Mouse (Mus musculus) spleen, postnatal 36 days (tissue): ENCODE measurements at regions not wholly inside any gene's neighbourhood (a gene's known extent, or its start where the extent isn't known, plus 50 kb on each side); places are given as distances from the start of the nearest gene placed in this dataset.

Experiments used
- DNase-seq, 2 experiments: peaks; one replicate each; pipeline ENCODE4 v3.0.0; 2022; ENCODE audit warnings: low spot score in 2 of 2, mixed read lengths in 1 of 2

- DNase-seq: peak; percentile 66 to 72
Measured at GRCm38 (mm10) chr9:61707875-61708274, 206.5 kb downstream of the Rplp1 start.

GRCm38 (mm10) chr9:61707296-61707695 lies 207.0 kb downstream of the Rplp1 start:
- DNase-seq: no peak

GRCm38 (mm10) chr9:61706263-61706755 lies 208.0 kb downstream of the Rplp1 start:
- DNase-seq: no peak

GRCm38 (mm10) chr9:61705586-61706233 lies 208.6 kb downstream of the Rplp1 start:
- DNase-seq: peak; percentile 27 to 45

- DNase-seq: no peak
Measured at GRCm38 (mm10) chr9:61703301-61703700, 211.0 kb downstream of the Rplp1 start.

- DNase-seq: peak; percentile 79 to 85
Measured at GRCm38 (mm10) chr9:61702280-61702966, 211.9 kb downstream of the Rplp1 start.

GRCm38 (mm10) chr9:61700576-61700975 lies 213.8 kb downstream of the Rplp1 start:
- DNase-seq: no peak

GRCm38 (mm10) chr9:61699618-61700017 lies 214.7 kb downstream of the Rplp1 start:
- DNase-seq: no peak

- DNase-seq: peak; percentile 69 to 71
Measured at GRCm38 (mm10) chr9:61697959-61698358, 216.4 kb downstream of the Rplp1 start.

- DNase-seq: no peak
Measured at GRCm38 (mm10) chr9:61696831-61697230, 217.5 kb downstream of the Rplp1 start.

- DNase-seq: no peak
Measured at GRCm38 (mm10) chr9:61695821-61696220, 218.5 kb downstream of the Rplp1 start.

GRCm38 (mm10) chr9:61695381-61695791 lies 219.0 kb downstream of the Rplp1 start:
- DNase-seq: peak; percentile 64 to 66

GRCm38 (mm10) chr9:61694206-61694605 lies 220.1 kb downstream of the Rplp1 start:
- no peak for DNase-seq

GRCm38 (mm10) chr9:61690786-61691185 lies 223.6 kb downstream of the Rplp1 start:
- no peak for DNase-seq

GRCm38 (mm10) chr9:61689939-61690338 lies 224.4 kb downstream of the Rplp1 start:
- DNase-seq: no peak

GRCm38 (mm10) chr9:61689516-61689915 lies 224.8 kb downstream of the Rplp1 start:
- no peak for DNase-seq

- no peak for DNase-seq
Measured at GRCm38 (mm10) chr9:61683557-61683956, 230.8 kb downstream of the Rplp1 start.

- no peak for DNase-seq
Measured at GRCm38 (mm10) chr9:61682744-61683259, 231.5 kb downstream of the Rplp1 start.

- DNase-seq: peak; percentile 42 to 57
Measured at GRCm38 (mm10) chr9:61682316-61682715, 232.0 kb downstream of the Rplp1 start.

- no peak for DNase-seq
Measured at GRCm38 (mm10) chr9:61681406-61681805, 232.9 kb downstream of the Rplp1 start.

- DNase-seq: peak; percentile 79 to 85
Measured at GRCm38 (mm10) chr9:61680911-61681311, 233.4 kb downstream of the Rplp1 start.

- DNase-seq: peak; percentile 86 to 88
Measured at GRCm38 (mm10) chr9:61679686-61680085, 234.7 kb downstream of the Rplp1 start.

- no peak for DNase-seq
Measured at GRCm38 (mm10) chr9:61677603-61678002, 236.7 kb downstream of the Rplp1 start.
